Mouse (Mus musculus) inflammation-experienced regulatory T-cells, adult 6 months (primary cell): ENCODE measurements around the gene Fam129c. TPM values are rescaled to one million over a fixed set of nuclear protein-coding genes. Genes with fewer than 3 reads are reported as not detected.

Source experiments
- ATAC-seq: one replicate; pipeline ENCODE4 v1.8.0; 2017
- polyA plus RNA-seq, 3 experiments: library from polyadenylated mRNA; unstranded; fragments of 100-300 nt; shearing (Covaris generic); gene quantifications; one replicate each; pipeline ENCODE4 v1.2.1; 2017

Gene Fam129c
- polyA plus RNA-seq, 3 experiments from 2014 or later = 1.5 to 2.0 (median 1.7) TPM

- no peak for ATAC-seq
These were observed 22.4 kb upstream of the Fam129c start for GRCm38 (mm10) chr8:71575020-71575419.

- ATAC-seq = no peak
These were observed 19.5 kb upstream of the Fam129c start for GRCm38 (mm10) chr8:71577856-71578387.

GRCm38 (mm10) chr8:71579009-71579408, 18.4 kb upstream of the Fam129c start:
- ATAC-seq = no peak

- no peak for ATAC-seq
These were observed 18.0 kb upstream of the Fam129c start for GRCm38 (mm10) chr8:71579476-71579875.

- ATAC-seq = no peak
These were observed 17.2 kb upstream of the Fam129c start for GRCm38 (mm10) chr8:71580201-71580600.

- ATAC-seq = no peak
These were observed 10.6 kb upstream of the Fam129c start for GRCm38 (mm10) chr8:71586891-71587290.

GRCm38 (mm10) chr8:71588762-71589161, 8.7 kb upstream of the Fam129c start:
- no peak for ATAC-seq

- no peak for ATAC-seq
These were observed 6.4 kb upstream of the Fam129c start for GRCm38 (mm10) chr8:71591017-71591416.

- ATAC-seq = peak; percentile 83
These were observed 5.7 kb upstream of the Fam129c start, which contains the start of gene Pgls for GRCm38 (mm10) chr8:71591471-71592373. TSS of gene Pgls (plus strand) at chr8:71592176.

- peak; percentile 41 for ATAC-seq
These were observed 4.9 kb upstream of the Fam129c start for GRCm38 (mm10) chr8:71592374-71593170.

- no peak for ATAC-seq
These were observed 3.7 kb upstream of the Fam129c start for GRCm38 (mm10) chr8:71593556-71594323.

- ATAC-seq = no peak
These were observed 3.1 kb upstream of the Fam129c start for GRCm38 (mm10) chr8:71594324-71594722.

- peak; percentile 47 for ATAC-seq
These were observed 1.6 kb upstream of the Fam129c start for GRCm38 (mm10) chr8:71595862-71596261.

- no peak for ATAC-seq
These were observed 1.1 kb upstream of the Fam129c start for GRCm38 (mm10) chr8:71596384-71596783.

GRCm38 (mm10) chr8:71596798-71597197, 650 bp upstream of the Fam129c start:
- no peak for ATAC-seq

- no peak for ATAC-seq
These were observed 927 bp downstream of the Fam129c start for GRCm38 (mm10) chr8:71598375-71598774.

- no peak for ATAC-seq
These were observed 1.4 kb downstream of the Fam129c start for GRCm38 (mm10) chr8:71598841-71599240.

GRCm38 (mm10) chr8:71601939-71602665, 4.7 kb downstream of the Fam129c start:
- peak; percentile 21 for ATAC-seq

- no peak for ATAC-seq
These were observed 5.4 kb downstream of the Fam129c start for GRCm38 (mm10) chr8:71602666-71603334.

- ATAC-seq = no peak
These were observed 6.6 kb downstream of the Fam129c start for GRCm38 (mm10) chr8:71604021-71604420.
